Mouse (Mus musculus): ENCODE results near the gene Srgap2.
"Not testable (repeated sequence)": the region's sequence is repeated elsewhere in the genome, so short reads cannot be mapped to it uniquely, and the experiment has no call there.

Srgap2 gene

GRCm38 (mm10) chr1:131345422-131346419, 181.4 kb downstream of the Srgap2 start:
- DNase-seq (ENCODE audit: low read depth, low spot score), result no peak

GRCm38 (mm10) chr1:131344691-131345090, 182.5 kb downstream of the Srgap2 start:
- DNase-seq (ENCODE audit: low read depth, low spot score), result no peak

- no peak for DNase-seq (ENCODE audit: low read depth, low spot score)
These were observed 191.1 kb downstream of the Srgap2 start for GRCm38 (mm10) chr1:131336017-131336416.

GRCm38 (mm10) chr1:131335604-131336003, 191.5 kb downstream of the Srgap2 start:
- no peak for DNase-seq (ENCODE audit: low read depth, low spot score)

- DNase-seq (ENCODE audit: low read depth, low spot score), result no peak
These were observed 196.0 kb downstream of the Srgap2 start for GRCm38 (mm10) chr1:131331180-131331579.

- not testable (repeated sequence) for DNase-seq (ENCODE audit: low read depth, low spot score)
These were observed 198.1 kb downstream of the Srgap2 start for GRCm38 (mm10) chr1:131329093-131329492.

- no peak for DNase-seq (ENCODE audit: low read depth, low spot score)
These were observed 200.0 kb downstream of the Srgap2 start for GRCm38 (mm10) chr1:131327167-131327566.

GRCm38 (mm10) chr1:131324816-131325463, 202.2 kb downstream of the Srgap2 start:
- no peak for DNase-seq (ENCODE audit: low read depth, low spot score)

- DNase-seq (ENCODE audit: low read depth, low spot score), result no peak
These were observed 207.4 kb downstream of the Srgap2 start for GRCm38 (mm10) chr1:131319598-131320330.

- DNase-seq (ENCODE audit: low read depth, low spot score), result no peak
These were observed 208.8 kb downstream of the Srgap2 start for GRCm38 (mm10) chr1:131318397-131318796.

GRCm38 (mm10) chr1:131317625-131318024, 209.5 kb downstream of the Srgap2 start:
- no peak for DNase-seq (ENCODE audit: low read depth, low spot score)

- no peak for DNase-seq (ENCODE audit: low read depth, low spot score)
These were observed 215.9 kb downstream of the Srgap2 start for GRCm38 (mm10) chr1:131311284-131311683.

GRCm38 (mm10) chr1:131310237-131310818, 216.8 kb downstream of the Srgap2 start:
- no peak for DNase-seq (ENCODE audit: low read depth, low spot score)

GRCm38 (mm10) chr1:131300750-131301149, 226.4 kb downstream of the Srgap2 start:
- DNase-seq (ENCODE audit: low read depth, low spot score), result no peak

- DNase-seq (ENCODE audit: low read depth, low spot score), result no peak
These were observed 227.4 kb downstream of the Srgap2 start for GRCm38 (mm10) chr1:131299788-131300187.

- DNase-seq (ENCODE audit: low read depth, low spot score), result no peak
These were observed 227.9 kb downstream of the Srgap2 start for GRCm38 (mm10) chr1:131299240-131299639.

- DNase-seq (ENCODE audit: low read depth, low spot score), result no peak
These were observed 229.0 kb downstream of the Srgap2 start for GRCm38 (mm10) chr1:131298171-131298570.

- DNase-seq (ENCODE audit: low read depth, low spot score), result no peak
These were observed 230.4 kb downstream of the Srgap2 start for GRCm38 (mm10) chr1:131296726-131297125.

- DNase-seq (ENCODE audit: low read depth, low spot score), result no peak
These were observed 232.0 kb downstream of the Srgap2 start for GRCm38 (mm10) chr1:131295200-131295599.

- DNase-seq (ENCODE audit: low read depth, low spot score), result peak; percentile 49
These were observed 233.3 kb downstream of the Srgap2 start for GRCm38 (mm10) chr1:131293922-131294250.

- no peak for DNase-seq (ENCODE audit: low read depth, low spot score)
These were observed 233.8 kb downstream of the Srgap2 start for GRCm38 (mm10) chr1:131293221-131293921.

Data from brain, embryonic 18.5 days (tissue).